Mouse (Mus musculus) Muller cell, postnatal 12 days (primary cell): ENCODE measurements around the gene Il3ra.

ENCODE experiments used
- DNase-seq: peaks from one replicate; pipeline ENCODE4 v3.0.0-alpha.2; 2015; ENCODE audit errors: inconsistent ontology term

Il3ra gene

GRCm38 (mm10) chr14:14354511-14355359 is 8.7 kb downstream of the Il3ra start:
- no peak for DNase-seq

- DNase-seq = no peak
These were observed 9.2 kb downstream of the Il3ra start for GRCm38 (mm10) chr14:14355360-14355646.

DNA sequence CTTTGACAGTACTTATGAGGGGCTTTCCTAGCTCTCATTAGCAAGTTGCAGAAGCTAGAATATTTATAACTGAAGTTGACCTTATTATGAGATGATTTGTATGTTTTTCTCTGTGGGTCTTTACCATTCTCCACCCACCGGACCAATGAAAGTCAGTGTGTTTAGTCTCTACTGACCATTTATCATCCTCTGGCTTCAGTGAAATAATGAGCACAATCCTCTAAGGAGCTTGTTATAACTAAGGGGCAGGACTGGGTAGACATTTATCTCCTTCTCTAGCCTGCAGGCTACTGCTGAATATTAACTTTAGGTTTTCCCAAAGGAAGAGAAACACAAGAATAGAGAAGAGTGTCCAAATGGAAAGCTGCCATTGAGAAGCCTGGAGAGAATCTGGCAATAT is 49.5 kb downstream of the Il3ra start:
- no peak for DNase-seq

DNA sequence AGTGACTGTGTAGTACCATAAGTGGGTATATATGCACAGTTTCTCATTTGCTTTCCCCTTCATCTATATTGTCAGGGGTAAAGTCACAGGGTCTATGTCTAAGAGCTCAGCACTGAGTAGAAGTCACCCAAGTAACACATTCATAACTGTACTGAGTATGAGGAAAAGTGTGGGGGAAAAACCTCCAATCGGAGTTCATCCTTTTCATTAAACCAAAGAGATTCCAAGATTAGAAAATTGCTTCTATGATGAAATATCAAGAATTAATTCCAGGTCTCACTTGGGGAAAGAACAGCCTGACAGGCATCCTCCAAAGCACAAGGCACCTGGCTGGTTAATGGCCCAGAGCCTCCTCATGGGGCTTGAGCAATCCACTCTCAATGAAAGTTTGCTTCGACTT is 54.9 kb downstream of the Il3ra start, which contains the start of gene Olfr721-ps1:
Gene Olfr721-ps1 (plus strand): TSS at position 301 of the 400 bp plus-strand sequence.
- DNase-seq = no peak
